Mouse (Mus musculus) heart, embryonic 14.5 days (tissue): ENCODE data around the gene E130114P18Rik. TPM values are rescaled to one million over a fixed set of nuclear protein-coding genes. Genes with fewer than 3 reads are reported as not detected.
A peak's percentile ranks its signal among the peaks of the same experiment; 100 is the strongest.

Source experiments
- ATAC-seq: fragments of 200-750 bp; cut with Nextera tagmentation; 2 replicates; pipeline ENCODE4 v1.8.0; 2017; ENCODE audit warnings: low read depth, moderate TSS enrichment; ENCODE audit not compliant: insufficient number of reproducible peaks, insufficient read depth, low FRiP score
- H3K27ac ChIP-seq, 2 experiments: fragments of 200-500 bp in 1 of 2; fragments of 300-500 bp in 1 of 2; sonication (generic) in 1 of 2; replicated peaks in 1 of 2; 2 replicates each; pipeline ENCODE4 v1.5.1; 2012 to 2014; ENCODE audit warnings: low read depth in 2 of 2, low read length in 2 of 2, control low read depth in 1 of 2, mild to moderate bottlenecking in 1 of 2, mixed read lengths in 1 of 2; ENCODE audit not compliant: control insufficient read depth in 1 of 2, insufficient read depth in 1 of 2
- H3K27me3 ChIP-seq: fragments of 300-500 bp; sonication (generic); 2 replicates; pipeline ENCODE4 v1.6.1; 2014; ENCODE audit warnings: mild to moderate bottlenecking, low read length, control low read depth; ENCODE audit not compliant: control insufficient read depth, insufficient read depth
- H3K36me3 ChIP-seq: fragments of 300-500 bp; sonication (generic); 2 replicates; pipeline ENCODE4 v1.6.1; 2014; ENCODE audit warnings: mild to moderate bottlenecking, control low read depth, low read length, mixed read lengths; ENCODE audit not compliant: control insufficient read depth, insufficient read depth
- H3K4me1 ChIP-seq, 2 experiments: fragments of 200-500 bp in 1 of 2; fragments of 300-500 bp in 1 of 2; sonication (generic) in 1 of 2; 2 replicates each; pipeline ENCODE4 v1.6.1; 2012 to 2014; ENCODE audit warnings: low read length in 2 of 2, control low read depth in 1 of 2, mixed read lengths in 1 of 2; ENCODE audit not compliant: control insufficient read depth in 2 of 2, insufficient read depth in 2 of 2
- H3K4me2 ChIP-seq: fragments of 300-500 bp; sonication (generic); 2 replicates; pipeline ENCODE4 v1.6.1; 2014; ENCODE audit warnings: mild to moderate bottlenecking, low read length
- H3K4me3 ChIP-seq, 2 experiments: fragments of 200-500 bp in 1 of 2; fragments of 300-500 bp in 1 of 2; sonication (generic) in 1 of 2; 2 replicates each; pipeline ENCODE4 v1.5.1; 2012 to 2014; ENCODE audit warnings: low read length in 2 of 2, mild to moderate bottlenecking in 2 of 2, control low read depth in 1 of 2, low read depth in 1 of 2, moderate library complexity in 1 of 2; ENCODE audit not compliant: control insufficient read depth in 1 of 2, insufficient read depth in 1 of 2
- H3K9ac ChIP-seq: fragments of 300-500 bp; sonication (generic); 2 replicates; pipeline ENCODE4 v1.6.1; 2014; ENCODE audit warnings: mild to moderate bottlenecking, low read length
- H3K9me3 ChIP-seq: fragments of 300-500 bp; sonication (generic); 2 replicates; pipeline ENCODE4 v1.6.1; 2016; ENCODE audit warnings: low read length, control low read depth; ENCODE audit not compliant: control insufficient read depth
- WGBS: fragments of 180-500 bp; shearing (Covaris S2); extraction: QIAGEN DNeasy Blood & Tissue Kit; methylation state at CpG from one replicate; pipeline ENCODE4 v1.1.7; 2014; 5-methylcytosine and 5-hydroxymethylcytosine counted together
- polyA plus RNA-seq: library from polyadenylated mRNA; unstranded; fragments of >200 nt; fragmentation: Nextera tagmentation; extraction: Ambion mirVana; gene quantifications from 2 replicates; pipeline ENCODE4 v1.2.1, GENCODE M21; 2014

The E130114P18Rik gene
- polyA plus RNA-seq, 1 experiment from 2014 or later, result 0.59 TPM

GRCm38 (mm10) chr4:97775494-97776265 lies 2.2 kb downstream of the E130114P18Rik start:
- no peak for ATAC-seq
- H3K36me3 ChIP-seq, result no peaks in the 10 kb centered on the region
- peak overlapping the region; percentile 91 to 98 for H3K27ac ChIP-seq
- peak overlapping the region; percentile 34 to 98 for H3K4me3 ChIP-seq
- peaks cover 0 to 23% of the 10 kb centered on the region in 2 experiments; a peak in 3 of 4 replicates for H3K4me1 ChIP-seq
- no peaks in the 10 kb centered on the region for H3K9me3 ChIP-seq
- peak overlapping the region; percentile 99 for H3K9ac ChIP-seq
- WGBS, result under 1% methylated on average over 20 of the region's 20 CpGs
- H3K4me2 ChIP-seq, result peak overlapping the region; percentile 82
- H3K27me3 ChIP-seq, result no peaks in the 10 kb centered on the region

GRCm38 (mm10) chr4:97775059-97775458 lies 2.8 kb downstream of the E130114P18Rik start:
- ATAC-seq, result peak; percentile 60
- H3K4me3 ChIP-seq, result peak overlapping the region; percentile 34 to 98
- peaks cover 0 to 20% of the 10 kb centered on the region in 2 experiments; a peak in 3 of 4 replicates for H3K4me1 ChIP-seq
- 1% methylated on average over 13 of the region's 13 CpGs for WGBS
- peak overlapping the region; percentile 91 to 98 for H3K27ac ChIP-seq
- no peaks in the 10 kb centered on the region for H3K9me3 ChIP-seq
- H3K27me3 ChIP-seq, result no peaks in the 10 kb centered on the region
- H3K4me2 ChIP-seq, result peak overlapping the region; percentile 82
- H3K36me3 ChIP-seq, result no peaks in the 10 kb centered on the region
- H3K9ac ChIP-seq, result peak overlapping the region; percentile 99

- peaks cover 0 to 19% of the 10 kb centered on the region in 2 experiments; a peak in 3 of 4 replicates for H3K4me1 ChIP-seq
- H3K36me3 ChIP-seq, result no peaks in the 10 kb centered on the region
- ATAC-seq, result no peak
- no peaks in the 10 kb centered on the region for H3K27me3 ChIP-seq
- peak overlapping the region; percentile 82 for H3K4me2 ChIP-seq
- 23% methylated on average over 4 of the region's 4 CpGs for WGBS
- peak overlapping the region; percentile 99 for H3K9ac ChIP-seq
- peak overlapping the region in 1 of 2 experiments; percentile 98; a peak in 2 of 4 replicates for H3K4me3 ChIP-seq
- peak overlapping the region; percentile 91 to 98 for H3K27ac ChIP-seq
- no peaks in the 10 kb centered on the region for H3K9me3 ChIP-seq
Measured at GRCm38 (mm10) chr4:97774446-97774950, 3.4 kb downstream of the E130114P18Rik start.

GRCm38 (mm10) chr4:97773791-97774190 lies 4.1 kb downstream of the E130114P18Rik start:
- no peak for ATAC-seq
- H3K36me3 ChIP-seq, result no peaks in the 10 kb centered on the region
- WGBS, result 59% methylated on average over 2 of the region's 2 CpGs

GRCm38 (mm10) chr4:97773110-97773593 lies 4.7 kb downstream of the E130114P18Rik start:
- peak overlapping the region; percentile 82 for H3K4me2 ChIP-seq
- no peaks in the 10 kb centered on the region for H3K27me3 ChIP-seq
- peak; percentile 63 for ATAC-seq
- under 1% methylated on average over 14 of the region's 14 CpGs for WGBS
- peak overlapping the region; percentile 75 for H3K9ac ChIP-seq
- H3K4me1 ChIP-seq, result peaks cover 0 to 19% of the 10 kb centered on the region in 2 experiments; a peak in 3 of 4 replicates
- H3K9me3 ChIP-seq, result no peaks in the 10 kb centered on the region
- peak overlapping the region; percentile 41 to 48 for H3K4me3 ChIP-seq
- peak overlapping the region; percentile 70 to 98 for H3K27ac ChIP-seq
- no peaks in the 10 kb centered on the region for H3K36me3 ChIP-seq

More at GRCm38 (mm10) chr4:97773791-97774190, 4.1 kb downstream of the E130114P18Rik start:
- no peaks in the 10 kb centered on the region for H3K9me3 ChIP-seq
- H3K9ac ChIP-seq, result peak overlapping the region; percentile 75
- H3K4me1 ChIP-seq, result peaks cover 0 to 19% of the 10 kb centered on the region in 2 experiments; a peak in 3 of 4 replicates
- H3K4me3 ChIP-seq, result peak overlapping the region in 1 of 2 experiments; percentile 48; a peak in 1 of 4 replicates
- H3K27ac ChIP-seq, result peak overlapping the region; percentile 55 to 98
- peak overlapping the region; percentile 82 for H3K4me2 ChIP-seq
- H3K27me3 ChIP-seq, result no peaks in the 10 kb centered on the region

- Histone ChIP-seq H3K4me3 (peak within 1 kb of the TSS; percentile 48 to 79), H3K9ac (peak within 1 kb of the TSS; percentile 75), H3K4me2 (peak within 1 kb of the TSS; percentile 82), H3K27ac (peak within 1 kb of the TSS; percentile 98 to 99), H3K4me1 (peaks cover 0 to 19% of the 10 kb centered on the region in 2 experiments; a peak in 3 of 4 replicates), H3K9me3 (no peaks in the 10 kb centered on the region), H3K36me3 (no peaks in the 10 kb centered on the region), H3K27me3 (no peaks in the 10 kb centered on the region)
- under 1% methylated on average over 9 of the region's 9 CpGs for WGBS
- no peak for ATAC-seq
Measured at GRCm38 (mm10) chr4:97772641-97773040, 5.2 kb downstream of the E130114P18Rik start, which contains the start of gene Nfia. Gene Nfia (plus strand): TSS chr4:97772734.

- no peaks in the 10 kb centered on the region for H3K27me3 ChIP-seq
- H3K4me1 ChIP-seq, result peaks cover 0 to 19% of the 10 kb centered on the region in 2 experiments; a peak in 3 of 4 replicates
- H3K27ac ChIP-seq, result peak overlapping the region; percentile 98 to 99
- H3K9me3 ChIP-seq, result no peaks in the 10 kb centered on the region
- H3K4me2 ChIP-seq, result peak overlapping the region; percentile 82
- peak overlapping the region; percentile 48 to 79 for H3K4me3 ChIP-seq
- no peaks in the 10 kb centered on the region for H3K36me3 ChIP-seq
- WGBS, result under 1% methylated on average over 25 of the region's 25 CpGs
- H3K9ac ChIP-seq, result peak overlapping the region; percentile 75
- ATAC-seq, result peak; percentile 90
Measured at GRCm38 (mm10) chr4:97772084-97772484, 5.8 kb downstream of the E130114P18Rik start.
